Mouse (Mus musculus) embryonic facial prominence, embryonic 13.5 days (tissue): Measurements from ENCODE around the gene Elmo1. TPM values are rescaled to one million over a fixed set of nuclear protein-coding genes. Genes with fewer than 3 reads are reported as not detected.
A peak's percentile ranks its signal among the peaks of the same experiment; 100 is the strongest.

ENCODE experiments used
- ATAC-seq: fragments of 200-750 bp; cut with Nextera tagmentation; 2 replicates; pipeline ENCODE4 v1.8.0; 2017; ENCODE audit warnings: low read depth; ENCODE audit not compliant: insufficient number of reproducible peaks, insufficient read depth, low FRiP score, low TSS enrichment
- H3K27ac ChIP-seq: fragments of 300-500 bp; sonication (generic); 2 replicates; pipeline ENCODE4 v1.5.1; 2015; ENCODE audit warnings: moderate library complexity, mild to moderate bottlenecking, inconsistent platforms
- H3K27me3 ChIP-seq: fragments of 300-500 bp; sonication (generic); 2 replicates; pipeline ENCODE4 v1.6.1; 2015; ENCODE audit warnings: mild to moderate bottlenecking, inconsistent platforms
- H3K36me3 ChIP-seq: fragments of 300-500 bp; sonication (generic); 2 replicates; pipeline ENCODE4 v1.6.1; 2015; ENCODE audit warnings: mild to moderate bottlenecking, inconsistent platforms
- H3K4me1 ChIP-seq: fragments of 300-500 bp; sonication (generic); 2 replicates; pipeline ENCODE4 v1.6.1; 2015; ENCODE audit warnings: inconsistent platforms
- H3K4me2 ChIP-seq: fragments of 300-500 bp; sonication (generic); 2 replicates; pipeline ENCODE4 v1.6.1; 2015; ENCODE audit warnings: moderate library complexity, mild to moderate bottlenecking, inconsistent platforms
- H3K4me3 ChIP-seq: fragments of 300-500 bp; sonication (generic); 2 replicates; pipeline ENCODE4 v1.5.1; 2015; ENCODE audit warnings: mild to moderate bottlenecking, inconsistent platforms
- H3K9ac ChIP-seq: fragments of 300-500 bp; sonication (generic); 2 replicates; pipeline ENCODE4 v1.6.1; 2015; ENCODE audit warnings: mild to moderate bottlenecking, inconsistent platforms
- H3K9me3 ChIP-seq: fragments of 300-500 bp; sonication (generic); 2 replicates; pipeline ENCODE4 v1.6.1; 2016; ENCODE audit warnings: inconsistent platforms
- WGBS: fragments of 180-500 bp; shearing (Covaris S2); methylation state at CpG from one replicate; pipeline ENCODE4 v1.1.7; 2015; ENCODE audit warnings: mixed read lengths; 5-methylcytosine and 5-hydroxymethylcytosine counted together
- polyA plus RNA-seq: library from polyadenylated mRNA; unstranded; fragments of >200 nt; fragmentation: Nextera tagmentation; extraction: Ambion mirVana; gene quantifications from 2 replicates; pipeline ENCODE4 v1.2.1, GENCODE M21; 2015

Elmo1 gene
- polyA plus RNA-seq, result 15.6 and 18.1 TPM in 2 replicates

DNA sequence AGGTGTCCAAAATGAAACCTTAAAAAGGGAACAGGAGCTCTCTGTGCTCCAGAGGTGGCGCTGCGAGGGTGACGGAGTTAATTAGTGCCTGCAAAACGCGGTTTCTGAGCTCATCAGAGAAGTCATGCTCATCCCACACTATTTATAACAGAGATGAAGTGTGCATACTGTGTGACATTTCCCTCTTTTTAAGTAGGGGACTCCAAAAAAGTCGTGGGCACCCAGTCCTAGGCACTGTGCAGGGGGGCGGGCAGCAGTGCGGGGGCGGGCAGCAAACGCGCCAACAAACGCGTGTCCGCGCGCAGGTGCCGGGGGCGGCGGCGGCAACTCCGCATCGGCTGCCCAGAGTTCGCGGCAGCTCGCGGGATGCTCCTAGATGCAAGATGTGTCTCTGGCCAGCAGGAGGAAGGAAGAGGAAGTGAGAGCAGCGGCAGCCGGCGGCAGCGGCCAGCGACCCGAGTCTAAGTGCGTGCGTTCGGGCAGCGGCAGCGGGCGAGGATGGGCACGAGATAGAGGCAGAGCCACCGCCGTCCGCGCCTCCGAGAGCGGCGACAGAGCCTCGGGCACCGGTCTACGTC is at the start of gene Elmo1:
Gene Elmo1 (plus strand): TSS at position 464 of the 578 bp plus-strand sequence.
- peak within 1 kb of the TSS; percentile 82 for H3K9ac ChIP-seq
- peaks cover 18% of the 10 kb centered on the region for H3K27me3 ChIP-seq
- no peaks in the 10 kb centered on the region for H3K9me3 ChIP-seq
- H3K27ac ChIP-seq, result peak within 1 kb of the TSS; percentile 76
- peaks cover 6% of the 10 kb centered on the region for H3K4me1 ChIP-seq
- under 1% methylated on average over 49 of the region's 49 CpGs for WGBS
- peak; percentile 64 for ATAC-seq
- H3K36me3 ChIP-seq, result no peaks in the 10 kb centered on the region
- peak within 1 kb of the TSS; percentile 96 for H3K4me2 ChIP-seq
- peak within 1 kb of the TSS; percentile 76 for H3K4me3 ChIP-seq

DNA sequence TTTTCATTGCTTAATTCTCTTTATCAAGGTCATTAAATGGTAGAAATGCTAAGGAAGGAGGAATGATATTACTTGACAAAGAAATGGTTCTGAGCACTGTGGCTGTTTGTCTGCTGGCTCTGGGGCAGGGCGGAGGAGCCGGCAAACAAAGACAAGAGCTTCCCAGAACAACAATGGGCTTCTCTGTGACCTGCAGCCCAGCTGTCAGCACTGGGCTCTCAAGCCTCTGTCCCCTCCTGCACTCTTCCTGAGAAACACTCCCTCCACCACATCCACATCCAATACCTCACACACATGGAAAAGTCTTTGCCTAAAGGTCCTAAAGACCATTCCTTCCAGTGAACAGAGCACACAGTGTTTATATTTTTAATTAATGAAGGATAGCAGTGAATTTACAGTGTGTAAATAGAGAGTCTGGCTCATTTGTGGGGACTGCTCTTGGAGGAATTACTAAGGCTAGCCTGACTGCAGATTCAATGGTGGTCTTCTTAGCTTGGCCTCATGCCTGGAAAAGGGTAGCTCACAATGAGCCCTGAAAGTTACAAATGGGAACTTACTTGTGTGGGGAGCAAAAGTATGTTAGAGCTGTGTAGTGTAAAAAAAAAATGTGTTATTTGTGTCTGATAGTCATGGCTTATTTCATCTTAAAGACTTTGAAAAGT is 49.1 kb upstream of the Elmo1 start:
- no peaks in the 10 kb centered on the region for H3K36me3 ChIP-seq
- H3K27me3 ChIP-seq, result no peaks in the 10 kb centered on the region
- H3K4me2 ChIP-seq, result no peak overlapping the region
- no peak overlapping the region for H3K9ac ChIP-seq
- no peak overlapping the region for H3K27ac ChIP-seq
- 31% methylated on average over 2 of the region's 2 CpGs for WGBS
- H3K9me3 ChIP-seq, result no peaks in the 10 kb centered on the region
- H3K4me3 ChIP-seq, result no peak overlapping the region
- H3K4me1 ChIP-seq, result no peaks in the 10 kb centered on the region
- ATAC-seq, result no peak

DNA sequence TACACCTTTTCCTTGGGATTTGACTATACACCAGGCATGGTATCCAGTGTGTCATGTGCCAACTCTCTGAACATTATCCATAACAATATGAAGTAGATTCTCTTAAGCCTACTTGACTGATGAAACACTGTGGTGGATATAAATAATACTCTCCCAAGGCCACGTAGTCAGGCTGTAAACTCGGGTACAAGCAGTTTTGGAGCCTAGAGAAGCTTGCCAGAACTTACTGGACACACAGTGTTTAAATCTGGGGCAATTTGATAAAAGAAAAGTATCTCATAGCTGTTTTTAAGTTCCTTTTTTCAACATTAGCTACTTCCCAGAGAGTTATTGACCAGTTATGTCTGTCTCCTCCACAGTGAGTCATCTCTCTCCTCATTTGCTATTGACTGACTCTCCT is 47.5 kb upstream of the Elmo1 start:
- 81% methylated on average over 2 of the region's 2 CpGs for WGBS
- Histone ChIP-seq H3K9me3 (no peaks in the 10 kb centered on the region), H3K27me3 (0 out of 2 replicates have a peak, but pooled peaks cover 2% of the 10 kb centered on the region), H3K36me3 (no peaks in the 10 kb centered on the region), H3K4me2 (no peak overlapping the region), H3K27ac (no peak overlapping the region), H3K4me3 (no peak overlapping the region), H3K9ac (no peak overlapping the region), H3K4me1 (no peaks in the 10 kb centered on the region)
- ATAC-seq, result no peak

DNA sequence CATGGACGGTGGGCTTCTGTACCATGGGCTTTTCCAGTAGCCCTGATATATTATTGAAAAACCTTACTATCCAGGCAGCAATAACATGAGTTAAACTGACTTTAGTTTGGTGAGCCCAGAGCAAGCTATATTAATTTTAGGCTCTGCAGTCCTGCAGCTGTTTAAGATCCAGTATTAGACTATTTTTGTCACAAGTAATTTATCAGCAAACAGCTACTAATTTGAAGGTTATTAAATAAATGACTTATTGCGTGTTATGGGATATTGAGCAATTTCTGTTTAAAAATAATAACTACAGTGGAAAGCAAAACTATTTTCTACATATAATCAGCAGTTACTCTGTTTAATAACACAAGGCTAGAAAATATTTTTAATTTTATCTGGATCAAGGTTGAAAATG is 45.0 kb upstream of the Elmo1 start:
- no peak overlapping the region for H3K4me3 ChIP-seq
- no peak overlapping the region for H3K27ac ChIP-seq
- no peaks in the 10 kb centered on the region for H3K4me1 ChIP-seq
- no peak overlapping the region for H3K4me2 ChIP-seq
- 0 out of 2 replicates have a peak, but pooled peaks cover 8% of the 10 kb centered on the region for H3K27me3 ChIP-seq
- no peaks in the 10 kb centered on the region for H3K9me3 ChIP-seq
- H3K9ac ChIP-seq, result no peak overlapping the region
- no peaks in the 10 kb centered on the region for H3K36me3 ChIP-seq
- WGBS, result 84% methylated on average over 2 of the region's 2 CpGs
- ATAC-seq, result no peak

DNA sequence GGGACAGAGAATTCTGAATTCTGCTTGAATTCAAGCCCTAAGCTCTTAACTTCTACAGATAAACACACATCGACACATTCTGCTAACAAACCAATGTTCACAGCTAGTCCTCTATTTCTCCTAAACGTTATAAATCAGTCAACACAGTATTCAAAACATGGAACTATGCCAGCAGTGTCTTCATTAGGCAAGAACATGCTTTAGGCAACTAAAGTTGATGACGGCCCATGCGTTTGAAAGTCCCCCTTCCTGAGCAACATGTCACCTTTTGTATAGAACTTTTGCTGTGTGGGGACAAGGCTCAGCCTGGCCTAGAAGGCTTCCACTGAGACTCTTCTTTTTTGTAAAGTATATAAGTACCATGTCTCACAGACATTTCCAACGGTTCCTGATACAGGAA is 44.6 kb upstream of the Elmo1 start:
- no peaks in the 10 kb centered on the region for H3K9me3 ChIP-seq
- 60% methylated on average over 5 of the region's 5 CpGs for WGBS
- H3K4me1 ChIP-seq, result no peaks in the 10 kb centered on the region
- H3K4me2 ChIP-seq, result no peak overlapping the region
- ATAC-seq, result no peak
- no peaks in the 10 kb centered on the region for H3K36me3 ChIP-seq
- H3K27ac ChIP-seq, result no peak overlapping the region
- 0 out of 2 replicates have a peak, but pooled peaks cover 8% of the 10 kb centered on the region for H3K27me3 ChIP-seq
- H3K9ac ChIP-seq, result no peak overlapping the region
- H3K4me3 ChIP-seq, result no peak overlapping the region

DNA sequence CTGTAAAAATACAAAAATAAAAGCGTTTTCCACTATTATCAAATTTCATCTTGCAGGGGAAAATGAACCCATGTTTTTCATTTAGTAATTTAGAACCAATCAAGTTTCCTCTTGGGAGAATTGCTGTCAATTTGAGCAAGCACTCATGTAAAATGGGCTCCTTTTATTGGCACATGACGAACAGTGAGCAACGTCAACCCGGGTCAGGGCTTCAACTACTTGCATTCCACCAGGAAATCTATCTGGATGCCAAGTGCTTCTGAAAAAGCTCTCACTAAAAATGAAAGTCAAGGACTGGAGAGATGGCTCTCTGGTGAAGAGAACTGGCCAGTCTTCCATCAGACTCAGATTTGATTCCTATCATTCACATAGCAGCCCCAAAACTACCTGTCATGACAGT is 44.0 kb upstream of the Elmo1 start:
- Histone ChIP-seq H3K4me2 (no peak overlapping the region), H3K27ac (no peak overlapping the region), H3K4me1 (no peaks in the 10 kb centered on the region), H3K9me3 (no peaks in the 10 kb centered on the region), H3K27me3 (0 out of 2 replicates have a peak, but pooled peaks cover 8% of the 10 kb centered on the region), H3K9ac (no peak overlapping the region), H3K36me3 (no peaks in the 10 kb centered on the region), H3K4me3 (no peak overlapping the region)
- WGBS, result 49% methylated on average over 4 of the region's 4 CpGs
- no peak for ATAC-seq

DNA sequence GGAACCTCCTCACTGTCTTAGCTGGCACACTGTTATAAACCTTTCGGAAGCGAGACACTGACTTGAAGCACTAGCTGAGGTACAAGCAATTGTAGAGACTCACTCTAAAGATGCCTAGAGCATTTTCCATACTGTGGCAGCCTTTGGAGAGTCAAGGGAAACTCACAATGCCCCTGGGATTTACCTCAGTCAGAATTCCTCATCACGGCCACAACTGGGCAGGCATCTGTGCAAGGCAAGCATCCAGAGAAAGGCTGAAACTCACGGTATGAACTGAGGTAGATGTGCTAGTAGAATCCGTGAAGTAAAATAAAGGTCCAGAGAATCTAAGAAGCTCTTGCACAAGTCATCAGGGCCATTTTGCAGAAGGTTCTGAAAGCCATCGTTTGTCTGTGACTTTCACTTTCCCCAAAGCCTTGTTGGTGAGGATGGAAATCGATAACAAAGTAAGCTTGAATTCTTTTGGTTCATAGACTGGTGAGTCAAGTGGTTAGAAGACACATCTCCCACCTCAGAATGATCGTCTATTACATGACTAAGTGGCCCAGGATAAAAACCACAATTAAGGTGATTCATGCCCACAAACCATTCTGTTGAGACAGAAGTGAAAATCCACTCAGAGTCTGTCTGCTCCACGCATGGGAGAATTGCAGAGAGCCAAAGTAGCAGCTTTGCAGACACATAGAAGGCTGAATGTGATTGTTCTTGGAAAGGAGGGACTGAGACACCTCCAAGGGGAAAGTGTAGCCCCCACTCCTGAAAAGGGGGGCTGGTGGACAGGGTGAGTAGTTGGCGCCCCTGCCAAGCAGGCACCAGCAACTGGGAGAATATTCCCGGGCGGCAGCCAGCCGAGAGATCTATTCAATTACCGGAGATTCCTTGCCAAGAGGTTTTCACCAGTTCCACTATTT is 42.2 kb upstream of the Elmo1 start:
- H3K36me3 ChIP-seq, result no peaks in the 10 kb centered on the region
- WGBS, result 51% methylated on average over 14 of the region's 14 CpGs
- H3K4me1 ChIP-seq, result no peaks in the 10 kb centered on the region
- H3K4me3 ChIP-seq, result no peak overlapping the region
- no peak overlapping the region for H3K9ac ChIP-seq
- 0 out of 2 replicates have a peak, but pooled peaks cover 8% of the 10 kb centered on the region for H3K27me3 ChIP-seq
- no peaks in the 10 kb centered on the region for H3K9me3 ChIP-seq
- no peak overlapping the region for H3K4me2 ChIP-seq
- ATAC-seq, result no peak
- no peak overlapping the region for H3K27ac ChIP-seq

DNA sequence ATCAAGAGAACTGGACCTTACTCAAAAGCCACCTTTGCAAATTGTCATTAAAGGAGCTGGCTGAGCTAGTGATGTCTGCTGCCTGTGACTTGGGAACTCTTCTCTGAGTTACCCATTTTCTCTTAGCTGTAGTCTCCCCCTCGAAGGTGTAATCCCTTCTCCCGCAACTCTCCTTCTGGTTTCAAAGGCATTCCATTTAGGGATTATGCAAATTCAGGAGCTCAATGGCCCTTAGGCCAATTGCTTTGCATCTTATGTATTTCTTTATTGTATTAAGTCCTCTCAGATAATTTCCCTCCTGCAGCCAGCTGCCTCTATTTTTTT is 41.6 kb upstream of the Elmo1 start:
- 24% methylated on average over 2 of the region's 2 CpGs for WGBS
- Histone ChIP-seq H3K9me3 (no peaks in the 10 kb centered on the region), H3K27me3 (0 out of 2 replicates have a peak, but pooled peaks cover 8% of the 10 kb centered on the region), H3K36me3 (no peaks in the 10 kb centered on the region), H3K4me3 (no peak overlapping the region), H3K27ac (no peak overlapping the region), H3K9ac (no peak overlapping the region), H3K4me1 (no peaks in the 10 kb centered on the region), H3K4me2 (no peak overlapping the region)
- no peak for ATAC-seq

DNA sequence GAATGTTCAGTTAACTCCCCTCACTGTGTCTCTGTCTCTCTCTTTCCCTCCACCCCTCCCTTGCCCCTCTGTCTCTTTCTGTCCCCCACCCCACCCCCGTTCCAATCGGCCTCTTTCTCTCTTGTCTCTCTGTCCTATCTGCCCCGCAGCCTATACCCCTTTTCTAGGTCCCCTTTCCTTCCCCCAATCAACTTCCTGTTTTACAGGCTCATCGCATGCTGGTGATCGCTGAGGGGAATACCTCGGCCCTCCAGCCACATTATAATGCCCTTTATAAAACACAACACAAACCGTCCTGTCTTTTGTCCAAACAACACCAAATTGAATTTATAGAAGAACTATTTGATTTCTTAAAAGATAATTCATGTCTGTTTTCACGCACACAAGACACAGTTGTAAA is 40.7 kb upstream of the Elmo1 start:
- H3K27me3 ChIP-seq, result 0 out of 2 replicates have a peak, but pooled peaks cover 8% of the 10 kb centered on the region
- no peak overlapping the region for H3K27ac ChIP-seq
- H3K4me3 ChIP-seq, result no peak overlapping the region
- no peak for ATAC-seq
- H3K4me1 ChIP-seq, result no peaks in the 10 kb centered on the region
- no peaks in the 10 kb centered on the region for H3K9me3 ChIP-seq
- no peaks in the 10 kb centered on the region for H3K36me3 ChIP-seq
- H3K9ac ChIP-seq, result no peak overlapping the region
- H3K4me2 ChIP-seq, result no peak overlapping the region
- WGBS, result 54% methylated on average over 8 of the region's 8 CpGs

DNA sequence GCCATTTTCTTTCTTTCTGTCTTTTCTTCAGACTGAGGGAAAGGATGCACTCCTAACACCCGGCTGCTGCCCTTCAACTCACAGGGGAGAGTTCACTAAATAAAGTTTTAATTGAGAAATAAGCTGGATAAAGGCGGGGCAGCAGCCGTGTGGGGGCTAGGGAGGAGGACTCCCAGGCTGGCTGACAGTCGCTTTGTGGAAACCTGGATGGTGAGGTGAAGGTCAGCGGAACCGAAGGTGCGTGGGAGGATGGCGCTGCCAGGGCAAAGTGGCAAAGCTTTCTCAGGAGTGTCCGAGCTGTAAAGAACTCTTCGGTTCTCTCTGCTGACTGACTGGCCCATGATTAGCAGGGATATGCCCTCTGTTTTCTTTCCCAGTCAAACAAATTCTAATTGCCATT is 40.2 kb upstream of the Elmo1 start:
- ATAC-seq, result no peak
- H3K4me3 ChIP-seq, result no peak overlapping the region
- H3K9ac ChIP-seq, result no peak overlapping the region
- no peaks in the 10 kb centered on the region for H3K9me3 ChIP-seq
- H3K4me1 ChIP-seq, result no peaks in the 10 kb centered on the region
- no peak overlapping the region for H3K4me2 ChIP-seq
- WGBS, result 92% methylated on average over 10 of the region's 10 CpGs
- no peak overlapping the region for H3K27ac ChIP-seq
- H3K36me3 ChIP-seq, result no peaks in the 10 kb centered on the region
- H3K27me3 ChIP-seq, result 0 out of 2 replicates have a peak, but pooled peaks cover 8% of the 10 kb centered on the region

DNA sequence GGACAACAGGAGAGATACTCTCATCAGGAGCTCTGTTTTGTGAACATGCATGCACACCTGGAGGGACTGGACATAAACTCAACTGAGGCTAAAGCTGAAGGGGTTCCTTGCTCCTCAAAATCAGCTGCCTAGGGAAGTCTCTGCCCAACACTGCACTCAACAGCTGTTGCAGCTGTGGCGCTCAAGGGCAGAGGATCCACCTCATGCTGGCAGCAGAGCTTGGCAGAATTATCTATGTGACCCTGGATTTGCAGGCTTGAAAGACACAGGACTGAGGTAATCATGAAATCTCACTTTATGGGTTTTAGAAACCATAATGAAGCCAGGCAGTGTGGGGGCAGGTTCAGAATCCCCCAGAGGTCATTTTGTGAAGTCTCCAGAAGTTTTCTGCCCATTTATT is 32.5 kb upstream of the Elmo1 start:
- Histone ChIP-seq H3K4me1 (no peaks in the 10 kb centered on the region), H3K27me3 (no peaks in the 10 kb centered on the region), H3K4me2 (no peak overlapping the region), H3K36me3 (no peaks in the 10 kb centered on the region), H3K9me3 (no peaks in the 10 kb centered on the region), H3K9ac (no peak overlapping the region), H3K4me3 (no peak overlapping the region), H3K27ac (no peak overlapping the region)
- no peak for ATAC-seq
- 86% methylated on average over 1 of the region's 1 CpGs for WGBS
